10 mouse cellular contexts compared by ENCODE assay signal in the genomic region with DNA sequence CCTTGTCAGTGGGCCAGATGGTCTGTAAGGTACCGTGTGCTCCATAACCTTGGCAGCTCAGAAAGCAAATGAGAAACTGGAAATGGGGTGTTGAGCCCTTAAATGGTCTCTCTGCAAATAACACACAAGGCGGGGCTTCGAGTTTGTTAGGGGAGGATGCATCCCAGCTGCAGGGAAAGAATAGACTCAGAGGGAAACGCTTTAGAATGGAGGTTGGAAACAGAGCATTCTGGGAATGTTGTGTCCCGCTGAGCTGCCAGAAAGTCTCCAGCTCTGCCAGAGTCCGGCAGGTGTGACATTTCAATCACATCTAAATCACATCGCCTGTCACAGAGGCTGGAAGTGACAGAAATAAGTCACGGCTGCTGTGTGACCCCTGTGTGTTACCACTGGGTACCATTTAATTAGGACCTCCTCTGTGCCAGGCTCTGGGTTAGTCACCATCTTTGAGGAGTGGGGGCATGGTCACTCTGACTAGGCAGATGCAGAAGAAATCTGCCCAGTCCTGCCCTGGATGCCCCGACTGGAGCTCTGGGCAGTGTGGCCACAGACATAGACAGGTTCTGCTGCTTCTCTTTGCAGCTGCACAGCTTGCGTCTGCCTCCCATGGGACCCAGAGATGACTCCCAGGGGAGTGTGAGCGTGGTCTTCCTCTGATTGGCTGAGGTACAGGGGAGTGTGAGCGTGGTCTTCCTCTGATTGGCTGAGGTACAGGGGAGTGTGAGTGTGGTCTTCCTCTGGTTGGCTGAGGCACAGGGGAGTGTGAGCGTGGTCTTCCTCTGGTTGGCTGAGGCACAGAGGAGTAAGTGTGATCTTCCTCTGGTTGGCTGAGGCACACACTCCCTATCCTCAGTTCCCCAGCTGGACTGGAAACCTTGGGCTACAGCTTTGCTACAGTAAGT. TPM values are rescaled to one million over a fixed set of nuclear protein-coding genes. Genes with fewer than 3 reads are reported as not detected.
DNase-seq lines count a peak whose midpoint lies in the region; ATAC-seq and TF ChIP-seq lines count a peak whose summit lies in the region.
"Had no signal": no experiment of that assay in that cellular context is flagged by ENCODE, and none has a peak within 500 bp of the region (broad histone marks: within the 10 kb centered on the region; RNA-seq: fewer than 3 reads in every experiment).

No protein-coding gene starts in this region.

- H3K4me2 ChIP-seq in heart, embryonic 11.5 days, result 0 out of 2 replicates have a peak overlapping the region, but pooled peaks have one; percentile 8
- H3K4me2 ChIP-seq in forebrain, embryonic 12.5 days, result no peak overlapping the region
- no peak overlapping the region for H3K4me2 ChIP-seq in hindbrain, postnatal 0 days (ENCODE audit: low read depth, low read length)
- 0 out of 2 replicates have a peak overlapping the region, but pooled peaks have one; percentile 1 for H3K4me2 ChIP-seq in midbrain, embryonic 15.5 days
- H3K4me2 ChIP-seq: embryonic facial prominence, embryonic 15.5 days had no signal

- H3K36me3 ChIP-seq in heart, embryonic 11.5 days (ENCODE audit: control insufficient read depth, insufficient read depth, low read length), result no peaks in the 10 kb centered on the region
- H3K36me3 ChIP-seq in heart, embryonic 10.5 days, result no peaks in the 10 kb centered on the region
- H3K36me3 ChIP-seq in forebrain, embryonic 12.5 days (replicated peaks), result no peaks in the 10 kb centered on the region
- no peaks in the 10 kb centered on the region for H3K36me3 ChIP-seq in hindbrain, postnatal 0 days (ENCODE audit: insufficient read depth, low read length)
- H3K36me3 ChIP-seq in midbrain, embryonic 15.5 days (replicated peaks), result no peaks in the 10 kb centered on the region
- H3K36me3 ChIP-seq: embryonic facial prominence, embryonic 15.5 days; G1E had no signal

- 45% methylated on average over 13 of the region's 13 CpGs for WGBS in heart, embryonic 11.5 days (ENCODE audit: insufficient replicate concordance)
- WGBS in heart, embryonic 10.5 days, result 48% methylated on average over 13 of the region's 13 CpGs
- 56% methylated on average over 13 of the region's 13 CpGs for WGBS in forebrain, embryonic 12.5 days
- WGBS in hindbrain, postnatal 0 days, result 38% methylated on average over 13 of the region's 13 CpGs
- WGBS in midbrain, embryonic 15.5 days, result 43% methylated on average over 13 of the region's 13 CpGs

- no peak overlapping the region for H3K9ac ChIP-seq in heart, embryonic 11.5 days (ENCODE audit: low read depth, low read length)
- no peak overlapping the region for H3K9ac ChIP-seq in forebrain, embryonic 12.5 days
- H3K9ac ChIP-seq in hindbrain, postnatal 0 days (replicated peaks; ENCODE audit: low read length), result no peak overlapping the region
- no peak overlapping the region for H3K9ac ChIP-seq in midbrain, embryonic 15.5 days
- H3K9ac ChIP-seq: embryonic facial prominence, embryonic 15.5 days had no signal

- H3K4me1 ChIP-seq in heart, embryonic 11.5 days (ENCODE audit: control insufficient read depth, insufficient read depth, low read length), result no peaks in the 10 kb centered on the region; the same call in 1 of the 2 replicates
- H3K4me1 ChIP-seq in heart, embryonic 10.5 days, result 0 out of 2 replicates have a peak, but pooled peaks cover 8% of the 10 kb centered on the region
- H3K4me1 ChIP-seq in forebrain, embryonic 12.5 days, result peaks cover 14% of the 10 kb centered on the region
- H3K4me1 ChIP-seq in hindbrain, postnatal 0 days (ENCODE audit: insufficient read depth, low read length), result 0 out of 2 replicates have a peak, but pooled peaks cover 2% of the 10 kb centered on the region
- H3K4me1 ChIP-seq in midbrain, embryonic 15.5 days, result peaks cover 11% of the 10 kb centered on the region; the same call in 1 of the 2 replicates

- H3K9me3 ChIP-seq in heart, embryonic 11.5 days (replicated peaks; ENCODE audit: control insufficient read depth, low read length), result no peaks in the 10 kb centered on the region
- no peaks in the 10 kb centered on the region; the same call in 1 of the 2 replicates for H3K9me3 ChIP-seq in heart, embryonic 10.5 days
- H3K9me3 ChIP-seq in forebrain, embryonic 12.5 days, result no peaks in the 10 kb centered on the region
- no peaks in the 10 kb centered on the region for H3K9me3 ChIP-seq in hindbrain, postnatal 0 days (ENCODE audit: low read length)
- H3K9me3 ChIP-seq in midbrain, embryonic 15.5 days, result no peaks in the 10 kb centered on the region
- H3K9me3 ChIP-seq: embryonic facial prominence, embryonic 15.5 days had no signal

- no peaks in the 10 kb centered on the region for H3K27me3 ChIP-seq in heart, embryonic 11.5 days (ENCODE audit: control insufficient read depth, insufficient read depth, low read length)
- 0 out of 2 replicates have a peak, but pooled peaks cover 6% of the 10 kb centered on the region for H3K27me3 ChIP-seq in heart, embryonic 10.5 days (ENCODE audit: insufficient read depth, poor library complexity, severe bottlenecking)
- no peaks in the 10 kb centered on the region for H3K27me3 ChIP-seq in forebrain, embryonic 12.5 days
- H3K27me3 ChIP-seq in hindbrain, postnatal 0 days (ENCODE audit: insufficient read depth, low read length), result no peaks in the 10 kb centered on the region
- no peaks in the 10 kb centered on the region for H3K27me3 ChIP-seq in midbrain, embryonic 15.5 days (replicated peaks)
- H3K27me3 ChIP-seq: embryonic facial prominence, embryonic 15.5 days had no signal

- H3K4me3 ChIP-seq in heart, embryonic 11.5 days (ENCODE audit: low read depth, low read length), result no peak overlapping the region
- H3K4me3 ChIP-seq in heart, embryonic 10.5 days, result no peak overlapping the region
- H3K4me3 ChIP-seq in forebrain, embryonic 12.5 days (replicated peaks), result no peak overlapping the region
- no peak overlapping the region for H3K4me3 ChIP-seq in hindbrain, postnatal 0 days (ENCODE audit: low read length)
- H3K4me3 ChIP-seq in midbrain, embryonic 15.5 days, result no peak overlapping the region
- no peak overlapping the region for H3K4me3 ChIP-seq in left cerebral cortex, adult 2 months
- H3K4me3 ChIP-seq: embryonic facial prominence, embryonic 15.5 days had no signal

- DNase-seq in heart, embryonic 10.5 days (ENCODE audit: low spot score), result no peak
- DNase-seq in hindbrain, postnatal 0 days (ENCODE audit: low spot score), result peak; percentile 39
- DNase-seq in right cerebral cortex, postnatal 14 days, result no peak
- no peak for DNase-seq in left cerebral cortex, adult 2 months (ENCODE audit: extremely low spot score in 1 of 2, low spot score in 2 of 2)
- no peak for DNase-seq in cerebellum, adult 9-11 months

- no peak for ATAC-seq in heart, embryonic 11.5 days (replicated peaks; ENCODE audit: insufficient number of reproducible peaks, low FRiP score, low TSS enrichment)
- ATAC-seq in forebrain, embryonic 12.5 days (ENCODE audit: low FRiP score), result peak; percentile 39; the same call in 1 of the 2 replicates
- ATAC-seq in hindbrain, postnatal 0 days, result peak; percentile 60
- peak; percentile 71 for ATAC-seq in midbrain, embryonic 15.5 days (replicated peaks)

- intact Hi-C loops in left cerebral cortex, adult 2 months (cut with DNase I), result no loop called here

- no peak for TF ChIP-seq CTCF in hindbrain, postnatal 0 days (IDR thresholded peaks at IDR 0.05; ENCODE audit: low read depth)
- TF ChIP-seq CTCF in left cerebral cortex, adult 2 months (IDR thresholded peaks at IDR 0.05), result no peak

- no peak overlapping the region for H3K27ac ChIP-seq in heart, embryonic 11.5 days (ENCODE audit: low read depth, low read length)
- no peak overlapping the region for H3K27ac ChIP-seq in heart, embryonic 10.5 days
- no peak overlapping the region for H3K27ac ChIP-seq in forebrain, embryonic 12.5 days
- no peak overlapping the region for H3K27ac ChIP-seq in hindbrain, postnatal 0 days
- peak overlapping the region; percentile 13; the same call in 1 of the 2 replicates for H3K27ac ChIP-seq in midbrain, embryonic 15.5 days
- H3K27ac ChIP-seq in left cerebral cortex, adult 2 months, result no peak overlapping the region
- H3K27ac ChIP-seq: embryonic facial prominence, embryonic 15.5 days had no signal

RNA-seq across cellular contexts. Expression of a gene that starts 53.2 kb away (rescaled TPM):
- polyA plus RNA-seq in heart, embryonic 11.5 days (2014; fragmentation: Nextera tagmentation; extraction: Ambion mirVana), result 0.93 and 1.0 TPM in 2 replicates
- 1.6 and 1.7 TPM in 2 replicates for polyA plus RNA-seq in heart, embryonic 10.5 days (2016; fragmentation: Nextera tagmentation; extraction: Ambion mirVana)
- polyA plus RNA-seq in forebrain, embryonic 12.5 days (2016; fragmentation: Nextera tagmentation; extraction: Ambion mirVana), result 1.1 TPM in 2 replicates
- total RNA-seq in hindbrain, postnatal 0 days (2014; rRNA removed), result 0.47 and 0.52 TPM in 2 replicates
- polyA plus RNA-seq in hindbrain, postnatal 0 days (2015; fragmentation: Nextera tagmentation; extraction: Ambion mirVana), result 1.0 and 1.1 TPM in 2 replicates
- polyA plus RNA-seq in midbrain, embryonic 15.5 days (2015; fragmentation: Nextera tagmentation; extraction: Ambion mirVana), result 0.11 and 0.74 TPM in 2 replicates
- 1 to 10 TPM; 2.6 to 3.1 TPM for total RNA-seq in left cerebral cortex, adult 2 months (2021)
- polyA plus RNA-seq: G1E had no signal

Comparison
In these comparisons a context has a peak if more than half of its experiments do, and no peak if none do; other contexts are left out.
1. H3K4me2 ChIP-seq: peak in heart, embryonic 11.5 days (single experiment) and midbrain, embryonic 15.5 days (single experiment); none in forebrain, embryonic 12.5 days (single experiment) and hindbrain, postnatal 0 days (single experiment).